Mouse (Mus musculus): Measurements from ENCODE around the gene Krtap13.

GRCm38 (mm10) chr16:88744750-88745340 lies 6.6 kb downstream of the Krtap13 start:
- TF ChIP-seq TCF12 (IDR thresholded peaks at IDR 0.05; ENCODE audit: insufficient read depth, poor library complexity, severe bottlenecking) (no peak), POLR2A (IDR thresholded peaks at IDR 0.05; ENCODE audit: insufficient read length, low read depth) (no peak), CEBPB (IDR thresholded peaks at IDR 0.05; ENCODE audit: insufficient read depth, poor library complexity, severe bottlenecking) (no peak), REST (IDR thresholded peaks at IDR 0.05; ENCODE audit: insufficient read depth, insufficient read length) (no peak), MYOG (IDR thresholded peaks at IDR 0.05; ENCODE audit: control insufficient read depth in 1 of 3, insufficient read depth in 1 of 3, insufficient read length in 2 of 3, low read depth in 2 of 3) (no peak), E2F4 (IDR thresholded peaks at IDR 0.05; ENCODE audit: insufficient read depth) (no peak), SRF (IDR thresholded peaks at IDR 0.05; ENCODE audit: control insufficient read depth, insufficient read length, low read depth) (no peak), POLR2AphosphoS2 (IDR thresholded peaks at IDR 0.05; ENCODE audit: insufficient read length, low read depth) (no peak), USF1 (IDR thresholded peaks at IDR 0.05; ENCODE audit: low read depth) (no peak), MAX (IDR thresholded peaks at IDR 0.05; ENCODE audit: low read depth) (no peak), TCF3 (IDR thresholded peaks at IDR 0.05; ENCODE audit: insufficient read length, low read depth) (no peak), MYOD1 (IDR thresholded peaks at IDR 0.05; ENCODE audit: control insufficient read depth in 1 of 3, insufficient read length in 2 of 3, low read depth in 2 of 3) (no peak)
